Mouse (Mus musculus): ENCODE measurements at regions not wholly inside any gene's neighbourhood (a gene's known extent, or its start where the extent isn't known, plus 50 kb on each side); places are given as distances from the start of the nearest gene placed in this dataset.

DNA sequence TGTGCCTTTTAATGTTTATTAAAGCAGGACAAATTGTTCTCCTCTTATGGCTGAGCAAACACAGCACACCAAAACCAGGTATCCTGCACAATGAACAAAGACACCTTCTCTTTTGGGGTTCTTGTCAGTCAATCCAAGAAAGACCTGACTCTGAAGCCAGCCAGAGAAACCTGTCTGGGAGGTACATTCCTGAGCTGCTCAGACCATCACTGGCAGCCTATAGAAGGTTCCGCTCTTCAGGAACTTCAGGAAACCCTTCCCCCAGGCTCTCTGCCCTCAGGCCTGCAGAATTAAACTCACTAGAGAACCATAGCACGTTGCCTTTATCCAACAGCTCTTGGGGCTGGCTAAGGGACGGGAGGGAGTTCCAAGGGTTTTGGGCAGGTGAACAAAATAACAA, 165.2 kb upstream of the Cadm1 start:
- dilution Hi-C loops (cut with MboI; ENCODE audit: extremely low pct_ligation_motif_present, extremely low pct_unique_long_range_greater_than_20kb, low sequenced_read_pairs) = no loop called here
- Histone ChIP-seq H3K4me3 (replicated peaks in 1 of 3; ENCODE audit: low read depth in 2 of 3, low read length in 2 of 3, poor library complexity in 1 of 3) (no peak overlapping the region), H3K9me3 (replicated peaks; ENCODE audit: low read length) (peaks cover 88% of the 10 kb centered on the region), H3K4me2 (ENCODE audit: insufficient read depth, low read depth, poor library complexity, severe bottlenecking) (no peak overlapping the region), H3K27me3 (replicated peaks) (no peaks in the 10 kb centered on the region), H3K27ac (ENCODE audit: insufficient read depth, low read depth) (no peak overlapping the region), H3K9ac (ENCODE audit: insufficient read depth, low read depth) (no peak overlapping the region), H3K79me2 (replicated peaks; ENCODE audit: control insufficient read depth, extremely low read depth, insufficient read depth, poor library complexity, severe bottlenecking) (no peaks in the 10 kb centered on the region), H3K36me3 (replicated peaks in 1 of 2; ENCODE audit: control insufficient read depth in 1 of 2, insufficient read depth in 1 of 2, low read length in 1 of 2) (no peaks in the 10 kb centered on the region), H3K4me1 (ENCODE audit: control insufficient read depth in 1 of 2, insufficient read depth in 2 of 2) (no peaks in the 10 kb centered on the region)
- DNase-seq (ENCODE audit: extremely low read depth) = no peak
- in situ Hi-C loops (cut with MboI; ENCODE audit: low pct_ligation_motif_present, low pct_unique_long_range_greater_than_20kb, low sequenced_read_pairs) = no loop called here
- TF ChIP-seq MAFK (IDR thresholded peaks at IDR 0.05; ENCODE audit: insufficient replicate concordance, low read length) (no peak), ZMIZ1 (IDR thresholded peaks at IDR 0.05; ENCODE audit: low read depth, low read length) (no peak), CHD2 (IDR thresholded peaks at IDR 0.05; ENCODE audit: low read length) (no peak), HCFC1 (IDR thresholded peaks at IDR 0.05; ENCODE audit: low read depth, low read length) (no peak), POLR2A (IDR thresholded peaks at IDR 0.05; ENCODE audit: low read depth, low read length) (no peak), POLR2AphosphoS2 (IDR thresholded peaks at IDR 0.05; ENCODE audit: low read depth, low read length) (no peak), GABPA (IDR thresholded peaks at IDR 0.05; ENCODE audit: insufficient replicate concordance, low read depth, low read length) (no peak), ELF1 (IDR thresholded peaks at IDR 0.05; ENCODE audit: low read depth, low read length) (no peak), ZNF384 (IDR thresholded peaks at IDR 0.05; ENCODE audit: low read depth, low read length) (no peak), CHD1 (IDR thresholded peaks at IDR 0.05; ENCODE audit: low read depth, low read length) (no peak), NRF1 (IDR thresholded peaks at IDR 0.05; ENCODE audit: low read depth, low read length) (no peak), MAX (IDR thresholded peaks at IDR 0.05; ENCODE audit: low read length) (no peak), ZKSCAN1 (IDR thresholded peaks at IDR 0.05; ENCODE audit: borderline replicate concordance, low read depth, low read length) (no peak), KAT2A (IDR thresholded peaks at IDR 0.05; ENCODE audit: insufficient replicate concordance, low read length) (no peak), EP300 (IDR thresholded peaks at IDR 0.05; ENCODE audit: low read length) (no peak), TCF12 (IDR thresholded peaks at IDR 0.05; ENCODE audit: low read depth, low read length) (no peak), NELFE (IDR thresholded peaks at IDR 0.05; ENCODE audit: low read depth, low read length) (no peak), JUN (IDR thresholded peaks at IDR 0.05; ENCODE audit: insufficient read depth, low read depth, low read length) (no peak)

DNA sequence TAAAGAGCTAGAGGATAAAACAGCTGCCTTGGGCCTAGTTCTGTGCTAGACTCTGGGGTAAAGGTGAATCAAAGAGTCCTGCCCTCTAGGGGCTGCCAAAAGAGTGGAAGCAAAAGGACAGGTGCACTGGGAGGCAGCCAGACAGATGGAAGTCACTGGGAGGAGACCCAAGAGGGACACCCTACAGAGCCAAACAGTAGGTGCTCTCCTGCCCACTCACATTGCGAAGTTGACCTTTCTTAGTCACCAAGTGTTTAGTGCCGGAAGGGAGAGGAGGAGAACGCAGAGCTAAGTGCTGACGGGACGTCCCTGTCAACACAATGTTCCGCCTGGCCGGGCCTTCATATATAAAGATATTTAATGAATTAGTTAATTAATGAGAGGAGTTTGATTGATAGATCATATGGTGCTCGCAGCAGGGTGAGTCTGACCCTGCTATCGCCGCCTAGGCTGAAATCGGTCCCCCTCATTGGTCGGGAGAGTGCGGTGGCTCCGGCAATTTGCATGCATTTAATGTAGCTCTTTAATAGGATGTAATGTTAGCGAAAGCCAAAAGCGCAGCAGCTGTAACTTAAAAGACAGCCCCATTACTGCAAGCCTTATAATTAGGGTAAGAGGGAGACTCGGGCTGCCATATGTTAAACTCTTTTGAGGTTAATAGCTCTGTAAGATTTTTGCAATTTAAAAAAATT, 162.6 kb upstream of the Cadm1 start:
- TF ChIP-seq USF1 (IDR thresholded peaks at IDR 0.05; ENCODE audit: low read depth, low read length) (no peak), MXI1 (IDR thresholded peaks at IDR 0.05; ENCODE audit: low read depth, low read length) (no peak), POLR2AphosphoS2 (IDR thresholded peaks at IDR 0.05; ENCODE audit: low read depth, low read length) (no peak), EP300 (IDR thresholded peaks at IDR 0.05; ENCODE audit: low read length) (no peak), HCFC1 (IDR thresholded peaks at IDR 0.05; ENCODE audit: low read depth, low read length) (no peak), NELFE (IDR thresholded peaks at IDR 0.05; ENCODE audit: low read depth, low read length) (no peak), RAD21 (IDR thresholded peaks at IDR 0.05; ENCODE audit: low read depth, low read length) (no peak), UBTF (IDR thresholded peaks at IDR 0.05; ENCODE audit: low read depth, low read length) (no peak), ZNF384 (IDR thresholded peaks at IDR 0.05; ENCODE audit: low read depth, low read length) (no peak)
- Histone ChIP-seq H3K27me3 (replicated peaks) (no peaks in the 10 kb centered on the region), H3K9me3 (replicated peaks; ENCODE audit: low read length) (peaks cover 75% of the 10 kb centered on the region), H3K79me2 (replicated peaks; ENCODE audit: control insufficient read depth, extremely low read depth, insufficient read depth, poor library complexity, severe bottlenecking) (no peaks in the 10 kb centered on the region), H3K4me2 (ENCODE audit: insufficient read depth, low read depth, poor library complexity, severe bottlenecking) (no peak overlapping the region), H3K4me3 (replicated peaks in 1 of 3; ENCODE audit: low read depth in 2 of 3, low read length in 2 of 3, poor library complexity in 1 of 3) (no peak overlapping the region), H3K4me1 (ENCODE audit: control insufficient read depth in 1 of 2, insufficient read depth in 2 of 2) (no peaks in the 10 kb centered on the region), H3K9ac (ENCODE audit: insufficient read depth, low read depth) (no peak overlapping the region), H3K27ac (ENCODE audit: insufficient read depth, low read depth) (no peak overlapping the region), H3K36me3 (replicated peaks in 1 of 2; ENCODE audit: control insufficient read depth in 1 of 2, insufficient read depth in 1 of 2, low read length in 1 of 2) (no peaks in the 10 kb centered on the region)
- dilution Hi-C loops (cut with MboI; ENCODE audit: extremely low pct_ligation_motif_present, extremely low pct_unique_long_range_greater_than_20kb, low sequenced_read_pairs) = no loop called here
- no peak for DNase-seq (ENCODE audit: extremely low read depth)
- in situ Hi-C loops (cut with MboI; ENCODE audit: low pct_ligation_motif_present, low pct_unique_long_range_greater_than_20kb, low sequenced_read_pairs) = no loop called here
